Mouse (Mus musculus): ENCODE data around the gene Klhl12. TPM values are rescaled to one million over a fixed set of nuclear protein-coding genes. Genes with fewer than 3 reads are reported as not detected.

Klhl12 gene
- polyA plus RNA-seq, 1 experiment from 2014 or later = 31.7 TPM

GRCm38 (mm10) chr1:134456060-134456459, 729 bp downstream of the Klhl12 start:
- Histone ChIP-seq H3K27me3 (no peaks in the 10 kb centered on the region), H3K4me2 (peak overlapping the region; percentile 78), H3K9me3 (no peaks in the 10 kb centered on the region), H3K36me3 (peaks cover 26% of the 10 kb centered on the region), H3K9ac (peak overlapping the region; percentile 95), H3K4me1 (peaks cover 21% of the 10 kb centered on the region), H3K4me3 (peak overlapping the region; percentile 97), H3K27ac (no peak overlapping the region)
- 21% methylated on average over 5 of the region's 5 CpGs for WGBS
- ATAC-seq (ENCODE audit: insufficient number of reproducible peaks, insufficient read depth, low FRiP score, low TSS enrichment, low read depth) = no peak

- WGBS = 90% methylated on average over 7 of the region's 7 CpGs
- Histone ChIP-seq H3K36me3 (peaks cover 46% of the 10 kb centered on the region), H3K4me3 (no peak overlapping the region), H3K27me3 (no peaks in the 10 kb centered on the region), H3K9ac (no peak overlapping the region), H3K4me1 (peaks cover 21% of the 10 kb centered on the region), H3K4me2 (no peak overlapping the region), H3K27ac (no peak overlapping the region), H3K9me3 (no peaks in the 10 kb centered on the region)
- ATAC-seq (ENCODE audit: insufficient number of reproducible peaks, insufficient read depth, low FRiP score, low TSS enrichment, low read depth) = no peak
These were observed 2.9 kb downstream of the Klhl12 start for GRCm38 (mm10) chr1:134458139-134458727.

GRCm38 (mm10) chr1:134460294-134461284, 5.3 kb downstream of the Klhl12 start:
- no peak overlapping the region for H3K4me2 ChIP-seq
- H3K9ac ChIP-seq = no peak overlapping the region
- no peaks in the 10 kb centered on the region for H3K27me3 ChIP-seq
- H3K36me3 ChIP-seq = peaks cover 64% of the 10 kb centered on the region
- H3K4me1 ChIP-seq = peaks cover 14% of the 10 kb centered on the region
- H3K4me3 ChIP-seq = no peak overlapping the region
- ATAC-seq (ENCODE audit: insufficient number of reproducible peaks, insufficient read depth, low FRiP score, low TSS enrichment, low read depth) = no peak
- 90% methylated on average over 1 of the region's 1 CpGs for WGBS
- H3K27ac ChIP-seq = no peak overlapping the region
- H3K9me3 ChIP-seq = no peaks in the 10 kb centered on the region

GRCm38 (mm10) chr1:134484623-134485022, 29.3 kb downstream of the Klhl12 start:
- no peak for ATAC-seq (ENCODE audit: insufficient number of reproducible peaks, insufficient read depth, low FRiP score, low TSS enrichment, low read depth)
- H3K9me3 ChIP-seq = no peaks in the 10 kb centered on the region
- WGBS = 99% methylated on average over 2 of the region's 2 CpGs
- no peak overlapping the region for H3K4me3 ChIP-seq
- H3K36me3 ChIP-seq = peaks cover 74% of the 10 kb centered on the region
- no peaks in the 10 kb centered on the region for H3K27me3 ChIP-seq
- no peak overlapping the region for H3K4me2 ChIP-seq
- no peak overlapping the region for H3K9ac ChIP-seq
- no peaks in the 10 kb centered on the region for H3K4me1 ChIP-seq
- H3K27ac ChIP-seq = no peak overlapping the region

GRCm38 (mm10) chr1:134490903-134491801, 35.8 kb downstream of the Klhl12 start:
- peaks cover 47% of the 10 kb centered on the region for H3K36me3 ChIP-seq
- no peak overlapping the region for H3K27ac ChIP-seq
- no peak overlapping the region for H3K9ac ChIP-seq
- ATAC-seq (ENCODE audit: insufficient number of reproducible peaks, insufficient read depth, low FRiP score, low TSS enrichment, low read depth) = no peak
- no peaks in the 10 kb centered on the region for H3K9me3 ChIP-seq
- 92% methylated on average over 6 of the region's 6 CpGs for WGBS
- no peaks in the 10 kb centered on the region for H3K27me3 ChIP-seq
- no peak overlapping the region for H3K4me3 ChIP-seq
- H3K4me2 ChIP-seq = no peak overlapping the region
- peaks cover 8% of the 10 kb centered on the region for H3K4me1 ChIP-seq

GRCm38 (mm10) chr1:134492276-134492675, 36.9 kb downstream of the Klhl12 start:
- H3K4me3 ChIP-seq = no peak overlapping the region
- peaks cover 40% of the 10 kb centered on the region for H3K36me3 ChIP-seq
- no peak overlapping the region for H3K9ac ChIP-seq
- H3K4me1 ChIP-seq = peaks cover 9% of the 10 kb centered on the region
- H3K27ac ChIP-seq = no peak overlapping the region
- no peaks in the 10 kb centered on the region for H3K9me3 ChIP-seq
- ATAC-seq (ENCODE audit: insufficient number of reproducible peaks, insufficient read depth, low FRiP score, low TSS enrichment, low read depth) = no peak
- no peaks in the 10 kb centered on the region for H3K27me3 ChIP-seq
- 75% methylated on average over 7 of the region's 7 CpGs for WGBS
- no peak overlapping the region for H3K4me2 ChIP-seq

GRCm38 (mm10) chr1:134493496-134493895, 38.2 kb downstream of the Klhl12 start:
- WGBS = 82% methylated on average over 2 of the region's 2 CpGs
- Histone ChIP-seq H3K36me3 (peaks cover 31% of the 10 kb centered on the region), H3K4me1 (peaks cover 9% of the 10 kb centered on the region), H3K4me3 (peak overlapping the region; percentile 63; the same call in 1 of the 2 replicates), H3K9me3 (no peaks in the 10 kb centered on the region), H3K27ac (no peak overlapping the region), H3K9ac (no peak overlapping the region), H3K4me2 (peak overlapping the region; percentile 71), H3K27me3 (no peaks in the 10 kb centered on the region)
- no peak for ATAC-seq (ENCODE audit: insufficient number of reproducible peaks, insufficient read depth, low FRiP score, low TSS enrichment, low read depth)

- WGBS = 20% methylated on average over 5 of the region's 5 CpGs
- peak overlapping the region; percentile 91 for H3K27ac ChIP-seq
These were observed 38.6 kb downstream of the Klhl12 start for GRCm38 (mm10) chr1:134493956-134494355.

GRCm38 (mm10) chr1:134494428-134495215, 39.3 kb downstream of the Klhl12 start, which contains the start of gene Rabif:
TSS of gene Rabif (plus strand) at chr1:134494648.
- Histone ChIP-seq H3K27ac (peak within 1 kb of the TSS; percentile 91), H3K4me2 (peak within 1 kb of the TSS; percentile 71), H3K9me3 (no peaks in the 10 kb centered on the region), H3K27me3 (no peaks in the 10 kb centered on the region), H3K36me3 (peaks cover 25% of the 10 kb centered on the region), H3K4me1 (peaks cover 9% of the 10 kb centered on the region), H3K9ac (peak within 1 kb of the TSS; percentile 75), H3K4me3 (peak within 1 kb of the TSS; percentile 63)
- peak; percentile 97 for ATAC-seq (ENCODE audit: insufficient number of reproducible peaks, insufficient read depth, low FRiP score, low TSS enrichment, low read depth)
- under 1% methylated on average over 58 of the region's 58 CpGs for WGBS

More at GRCm38 (mm10) chr1:134493956-134494355, 38.6 kb downstream of the Klhl12 start:
- Histone ChIP-seq H3K27me3 (no peaks in the 10 kb centered on the region), H3K9ac (peak overlapping the region; percentile 75), H3K4me1 (peaks cover 9% of the 10 kb centered on the region), H3K36me3 (peaks cover 31% of the 10 kb centered on the region), H3K4me2 (peak overlapping the region; percentile 71), H3K4me3 (peak overlapping the region; percentile 63), H3K9me3 (no peaks in the 10 kb centered on the region)
- ATAC-seq (ENCODE audit: insufficient number of reproducible peaks, insufficient read depth, low FRiP score, low TSS enrichment, low read depth) = no peak

- Histone ChIP-seq H3K4me1 (peaks cover 9% of the 10 kb centered on the region), H3K4me3 (peak overlapping the region; percentile 63), H3K27me3 (no peaks in the 10 kb centered on the region), H3K9ac (peak overlapping the region; percentile 75), H3K36me3 (peaks cover 19% of the 10 kb centered on the region), H3K9me3 (no peaks in the 10 kb centered on the region), H3K27ac (peak overlapping the region; percentile 91), H3K4me2 (peak overlapping the region; percentile 71)
- no peak for ATAC-seq (ENCODE audit: insufficient number of reproducible peaks, insufficient read depth, low FRiP score, low TSS enrichment, low read depth)
- 18% methylated on average over 5 of the region's 5 CpGs for WGBS
These were observed 39.8 kb downstream of the Klhl12 start for GRCm38 (mm10) chr1:134495216-134495539.
